Mouse (Mus musculus) neutrophil, adult 5-6 weeks (primary cell): ENCODE measurements around the gene D630045J12Rik. TPM values are rescaled to one million over a fixed set of nuclear protein-coding genes. Genes with fewer than 3 reads are reported as not detected.

Experiments used
- ATAC-seq: fragments of 151-379, 151-347 bp; 2 replicates; pipeline ENCODE4 v1.8.0; 2017; ENCODE audit warnings: mild to moderate bottlenecking, moderate TSS enrichment; ENCODE audit not compliant: insufficient number of reproducible peaks, poor library complexity, low FRiP score, severe bottlenecking; ENCODE audit errors: extremely low read depth
- total RNA-seq: library from RNA; stranded (forward); fragments of 200-1000 nt; gene quantifications from 2 replicates; pipeline ENCODE4 v1.2.3, GENCODE M21; 2017

The D630045J12Rik gene
- total RNA-seq, 1 experiment from 2014 or later = not detected

- ATAC-seq = no peak
These were observed 54.2 kb downstream of the D630045J12Rik start for GRCm38 (mm10) chr6:38199599-38199998.

GRCm38 (mm10) chr6:38198727-38199126 lies 55.1 kb downstream of the D630045J12Rik start:
- no peak for ATAC-seq

- no peak for ATAC-seq
These were observed 57.3 kb downstream of the D630045J12Rik start for GRCm38 (mm10) chr6:38196266-38197189.

GRCm38 (mm10) chr6:38195306-38195705 lies 58.5 kb downstream of the D630045J12Rik start:
- ATAC-seq = no peak

- no peak for ATAC-seq
These were observed 59.8 kb downstream of the D630045J12Rik start for GRCm38 (mm10) chr6:38194046-38194445.

- no peak for ATAC-seq
These were observed 60.9 kb downstream of the D630045J12Rik start for GRCm38 (mm10) chr6:38192952-38193351.

- ATAC-seq = no peak
These were observed 67.4 kb downstream of the D630045J12Rik start for GRCm38 (mm10) chr6:38186312-38186950.

GRCm38 (mm10) chr6:38184791-38185190 lies 69.0 kb downstream of the D630045J12Rik start:
- no peak for ATAC-seq

GRCm38 (mm10) chr6:38181756-38182318 lies 72.0 kb downstream of the D630045J12Rik start:
- no peak for ATAC-seq

GRCm38 (mm10) chr6:38180669-38181068 lies 73.1 kb downstream of the D630045J12Rik start:
- ATAC-seq = no peak

GRCm38 (mm10) chr6:38165385-38165784 lies 88.4 kb downstream of the D630045J12Rik start:
- no peak for ATAC-seq

GRCm38 (mm10) chr6:38164705-38165104 lies 89.1 kb downstream of the D630045J12Rik start:
- no peak for ATAC-seq

GRCm38 (mm10) chr6:38162825-38163504 lies 90.8 kb downstream of the D630045J12Rik start:
- ATAC-seq = no peak

GRCm38 (mm10) chr6:38160556-38160955 lies 93.3 kb downstream of the D630045J12Rik start:
- no peak for ATAC-seq

GRCm38 (mm10) chr6:38160102-38160501 lies 93.7 kb downstream of the D630045J12Rik start:
- peak; percentile 47; the same call in 1 of the 2 replicates for ATAC-seq

- no peak for ATAC-seq
These were observed 94.2 kb downstream of the D630045J12Rik start for GRCm38 (mm10) chr6:38159576-38159975.

- ATAC-seq = no peak
These were observed 95.9 kb downstream of the D630045J12Rik start for GRCm38 (mm10) chr6:38157925-38158324.

GRCm38 (mm10) chr6:38156204-38156603 lies 97.6 kb downstream of the D630045J12Rik start:
- no peak for ATAC-seq

- no peak for ATAC-seq
These were observed 101.5 kb downstream of the D630045J12Rik start for GRCm38 (mm10) chr6:38152305-38152704.
